13 mouse cellular contexts compared by ENCODE assay signal in the genomic region with DNA sequence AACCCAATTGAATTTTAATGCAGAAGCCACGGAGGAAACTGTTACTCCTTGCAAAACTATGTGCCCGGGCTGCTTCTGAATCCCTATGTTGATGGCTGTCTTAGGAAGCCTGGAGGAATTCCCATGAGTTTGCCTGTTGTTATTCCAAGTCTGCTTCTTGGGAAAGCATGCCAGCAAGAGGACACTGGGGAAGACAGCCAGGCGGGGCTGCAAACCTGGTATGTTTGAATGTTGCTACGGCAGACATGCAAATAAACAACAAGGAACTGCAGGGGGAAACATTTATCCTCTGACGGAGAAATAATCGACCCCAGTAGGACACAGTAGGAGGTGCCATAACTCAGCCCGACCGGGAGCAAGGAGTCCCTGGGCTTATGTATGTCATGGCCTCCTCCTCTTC.
A peak's percentile ranks its signal among the peaks of the same experiment; 100 is the strongest.
DNase-seq lines count a peak whose midpoint lies in the region; ATAC-seq and TF ChIP-seq lines count a peak whose summit lies in the region.
"Had no signal": no experiment of that assay in that cellular context is flagged by ENCODE, and none has a peak within 500 bp of the region (broad histone marks: within the 10 kb centered on the region; RNA-seq: fewer than 3 reads in every experiment).

No protein-coding gene starts in this region.

- intact Hi-C loops in left cerebral cortex, postnatal 25 days (cut with DNase I) = no loop called here

- no peaks in the 10 kb centered on the region for H3K9me3 ChIP-seq in hindbrain, embryonic 16.5 days (ENCODE audit: control insufficient read depth, low read length)
- H3K9me3 ChIP-seq in hindbrain, embryonic 10.5 days = no peaks in the 10 kb centered on the region
- H3K9me3 ChIP-seq in lung, postnatal 0 days (ENCODE audit: low read length) = no peaks in the 10 kb centered on the region
- H3K9me3 ChIP-seq: embryonic facial prominence, embryonic 12.5 days; liver, embryonic 13.5 days had no signal

- no peak for TF ChIP-seq EP300 in lung, postnatal 0 days (IDR thresholded peaks at IDR 0.05)

- no peak overlapping the region for H3K4me3 ChIP-seq in hindbrain, embryonic 16.5 days (ENCODE audit: low read length)
- no peak overlapping the region for H3K4me3 ChIP-seq in hindbrain, embryonic 10.5 days
- no peak overlapping the region for H3K4me3 ChIP-seq in lung, postnatal 0 days (ENCODE audit: low read depth, low read length)
- H3K4me3 ChIP-seq: embryonic facial prominence, embryonic 12.5 days; liver, embryonic 13.5 days had no signal

- 28% methylated on average over 8 of the region's 8 CpGs for WGBS in hindbrain, embryonic 16.5 days
- WGBS in hindbrain, embryonic 10.5 days = 47% methylated on average over 8 of the region's 8 CpGs
- WGBS in lung, postnatal 0 days = 38% methylated on average over 8 of the region's 8 CpGs

- DNase-seq in adrenal gland, postnatal 10 days = peak; percentile 39
- no peak for DNase-seq in adrenal gland, adult (ENCODE audit: inconsistent age in 2 of 2, low spot score in 1 of 2)
- no peak for DNase-seq in hindbrain, embryonic 10.5 days (ENCODE audit: low spot score)
- DNase-seq in NIH3T3 (ENCODE audit: low read depth) = peak; percentile 33
- peak; percentile 39 for DNase-seq in lung, postnatal 0 days (ENCODE audit: low spot score)
- no peak for DNase-seq in retina, postnatal 1 day
- no peak for DNase-seq in left cerebral cortex, postnatal 25 days (ENCODE audit: low spot score in 2 of 2)
- DNase-seq: layer of hippocampus, adult 9-11 months; liver, embryonic 13.5 days; midbrain, embryonic 14.5 days; right cerebral cortex, postnatal 4 days had no signal

- no peaks in the 10 kb centered on the region for H3K36me3 ChIP-seq in hindbrain, embryonic 16.5 days (ENCODE audit: control insufficient read depth, insufficient read depth, low read length)
- H3K36me3 ChIP-seq in hindbrain, embryonic 10.5 days = no peaks in the 10 kb centered on the region
- no peaks in the 10 kb centered on the region for H3K36me3 ChIP-seq in lung, postnatal 0 days (ENCODE audit: insufficient read depth, low read length)
- H3K36me3 ChIP-seq: embryonic facial prominence, embryonic 12.5 days; liver, embryonic 13.5 days had no signal

- no peaks in the 10 kb centered on the region; the same call in 1 of the 2 replicates for H3K4me1 ChIP-seq in hindbrain, embryonic 16.5 days (ENCODE audit: control insufficient read depth, insufficient read depth, low read depth, low read length)
- 0 out of 2 replicates have a peak, but pooled peaks cover 10% of the 10 kb centered on the region for H3K4me1 ChIP-seq in hindbrain, embryonic 10.5 days (replicated peaks)
- no peaks in the 10 kb centered on the region for H3K4me1 ChIP-seq in lung, postnatal 0 days (ENCODE audit: insufficient read depth, low read depth, low read length)
- H3K4me1 ChIP-seq: embryonic facial prominence, embryonic 12.5 days; liver, embryonic 13.5 days had no signal

- TF ChIP-seq CTCF in lung, postnatal 0 days (IDR thresholded peaks at IDR 0.05) = no peak; the same call in 1 of the 2 replicates

- H3K4me2 ChIP-seq in hindbrain, embryonic 16.5 days (ENCODE audit: low read length) = peak overlapping the region; percentile 38
- H3K4me2 ChIP-seq in lung, postnatal 0 days (replicated peaks; ENCODE audit: low read depth, low read length) = no peak overlapping the region
- H3K4me2 ChIP-seq: embryonic facial prominence, embryonic 12.5 days; liver, embryonic 13.5 days had no signal

- H3K27ac ChIP-seq in hindbrain, embryonic 16.5 days (ENCODE audit: low read depth, low read length) = no peak overlapping the region
- H3K27ac ChIP-seq in hindbrain, embryonic 10.5 days = no peak overlapping the region
- H3K27ac ChIP-seq in lung, postnatal 0 days (ENCODE audit: low read length) = no peak overlapping the region
- H3K27ac ChIP-seq: embryonic facial prominence, embryonic 12.5 days; liver, embryonic 13.5 days had no signal

- no peaks in the 10 kb centered on the region for H3K27me3 ChIP-seq in hindbrain, embryonic 16.5 days (replicated peaks; ENCODE audit: control insufficient read depth, insufficient read depth, low read length)
- no peaks in the 10 kb centered on the region for H3K27me3 ChIP-seq in hindbrain, embryonic 10.5 days (ENCODE audit: insufficient read depth, poor library complexity, severe bottlenecking)
- no peaks in the 10 kb centered on the region for H3K27me3 ChIP-seq in lung, postnatal 0 days (replicated peaks; ENCODE audit: insufficient read depth, low read length)
- H3K27me3 ChIP-seq: embryonic facial prominence, embryonic 12.5 days; liver, embryonic 13.5 days had no signal

- peak; percentile 20; the same call in 1 of the 2 replicates for ATAC-seq in hindbrain, embryonic 16.5 days
- ATAC-seq in lung, postnatal 0 days = peak; percentile 46

- no peak overlapping the region for H3K9ac ChIP-seq in hindbrain, embryonic 16.5 days (ENCODE audit: low read depth, low read length)
- H3K9ac ChIP-seq in lung, postnatal 0 days (replicated peaks; ENCODE audit: low read depth) = no peak overlapping the region
- H3K9ac ChIP-seq: embryonic facial prominence, embryonic 12.5 days; liver, embryonic 13.5 days had no signal

Comparison
In these comparisons a context has a peak if more than half of its experiments do, and no peak if none do; other contexts are left out.
1. DNase-seq: peak in adrenal gland, postnatal 10 days (single experiment), NIH3T3 (single experiment) and lung, postnatal 0 days (single experiment); none in adrenal gland, adult (0 of 2), hindbrain, embryonic 10.5 days (single experiment), retina, postnatal 1 day (single experiment) and left cerebral cortex, postnatal 25 days (0 of 2).